Mouse (Mus musculus): Measurements from ENCODE around the gene Mid1. TPM values are rescaled to one million over a fixed set of nuclear protein-coding genes. Genes with fewer than 3 reads are reported as not detected.

Gene Mid1
- 9.6 and 12.0 TPM in 2 replicates for polyA plus RNA-seq (2016; fragmentation: Nextera tagmentation; extraction: Ambion mirVana)

DNA sequence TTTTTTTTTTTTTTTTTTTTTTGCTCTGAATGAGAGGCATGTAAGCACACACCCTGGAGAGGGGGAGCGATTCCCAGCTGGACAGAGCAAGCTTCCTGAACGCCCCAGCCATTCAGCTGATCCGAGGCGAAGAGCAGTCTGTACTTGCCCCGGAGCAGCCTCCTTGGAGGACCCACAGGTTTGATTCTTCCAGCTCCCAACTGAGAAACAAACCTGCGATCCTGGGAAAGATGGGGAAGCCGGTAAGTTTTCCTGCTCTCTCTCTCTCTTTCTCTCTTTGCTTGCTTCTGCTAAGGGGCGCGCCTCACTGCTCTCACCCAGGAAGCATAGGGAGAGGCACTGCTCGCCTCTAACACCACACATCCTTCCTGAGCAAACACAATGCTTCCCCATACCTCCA is at the start of gene Mid1:
Gene Mid1, plus strand, starts transcription at position 69 of the 400 bp plus-strand sequence.
- peak within 1 kb of the TSS; percentile 54 for H3K4me3 ChIP-seq
- H3K36me3 ChIP-seq, result no peaks in the 10 kb centered on the region
- no peaks in the 10 kb centered on the region for H3K27me3 ChIP-seq (ENCODE audit: insufficient read depth, poor library complexity, severe bottlenecking)
- no peaks in the 10 kb centered on the region for H3K9me3 ChIP-seq
- WGBS, result 11% methylated on average over 10 of the region's 10 CpGs
- H3K27ac ChIP-seq, result peak within 1 kb of the TSS; percentile 69
- H3K4me1 ChIP-seq, result no peaks in the 10 kb centered on the region
- DNase-seq (ENCODE audit: low spot score), result peak; percentile 73

DNA sequence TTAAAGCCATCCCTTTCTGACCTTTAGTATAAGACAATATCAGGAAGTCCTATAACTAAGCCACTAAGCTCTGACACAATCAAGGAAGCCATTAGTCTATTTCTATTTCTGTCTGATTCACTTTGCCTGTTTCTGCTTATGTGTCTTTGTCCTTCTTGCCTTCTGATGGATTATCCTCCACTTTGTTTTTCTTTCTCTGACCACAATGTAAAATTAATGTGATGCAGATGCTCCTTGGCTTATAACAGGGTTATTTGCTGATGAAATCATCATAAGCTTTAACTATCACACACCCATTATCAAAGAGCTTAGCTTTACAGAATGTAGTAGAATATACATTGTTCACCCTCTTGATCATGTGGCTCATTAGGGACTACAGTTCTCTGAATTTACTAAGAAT is 11.9 kb upstream of the Mid1 start:
- Histone ChIP-seq H3K4me3 (no peak overlapping the region), H3K36me3 (no peaks in the 10 kb centered on the region), H3K27ac (no peak overlapping the region), H3K4me1 (no peaks in the 10 kb centered on the region), H3K27me3 (ENCODE audit: insufficient read depth, poor library complexity, severe bottlenecking) (no peaks in the 10 kb centered on the region; the same call in 1 of the 2 replicates), H3K9me3 (no peaks in the 10 kb centered on the region)
- DNase-seq (ENCODE audit: low spot score), result no peak

DNA sequence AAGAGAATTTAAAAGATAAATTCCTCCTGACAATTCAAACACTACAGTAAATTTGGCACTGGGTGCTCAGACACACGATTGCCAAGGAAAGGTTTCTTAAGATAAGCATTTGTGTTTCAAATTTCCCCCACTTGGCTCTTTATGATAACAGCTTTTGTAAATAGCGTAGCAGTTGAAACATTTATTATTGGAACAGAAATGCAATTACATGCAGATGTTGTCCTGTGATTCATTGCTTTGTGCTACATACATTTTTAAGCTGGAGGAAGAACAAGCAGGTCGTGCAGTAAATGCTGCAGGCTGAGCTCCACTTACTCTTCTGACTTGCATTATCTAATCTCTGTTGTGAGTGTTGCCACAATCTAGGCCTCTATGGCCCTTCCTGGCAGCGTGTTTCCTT is 8.7 kb upstream of the Mid1 start:
- H3K4me3 ChIP-seq, result no peak overlapping the region
- no peaks in the 10 kb centered on the region; the same call in 1 of the 2 replicates for H3K27me3 ChIP-seq (ENCODE audit: insufficient read depth, poor library complexity, severe bottlenecking)
- WGBS, result 29% methylated on average over 4 of the region's 4 CpGs
- no peaks in the 10 kb centered on the region for H3K4me1 ChIP-seq
- no peaks in the 10 kb centered on the region for H3K36me3 ChIP-seq
- H3K27ac ChIP-seq, result no peak overlapping the region
- DNase-seq (ENCODE audit: low spot score), result no peak
- H3K9me3 ChIP-seq, result no peaks in the 10 kb centered on the region

GRCm38 (mm10) chrX:169685731-169686130 is 732 bp downstream of the Mid1 start:
- WGBS, result 52% methylated on average over 8 of the region's 8 CpGs
- no peaks in the 10 kb centered on the region for H3K27me3 ChIP-seq (ENCODE audit: insufficient read depth, poor library complexity, severe bottlenecking)
- no peaks in the 10 kb centered on the region for H3K36me3 ChIP-seq
- peak overlapping the region; percentile 69 for H3K27ac ChIP-seq
- no peak for DNase-seq (ENCODE audit: low spot score)
- H3K9me3 ChIP-seq, result no peaks in the 10 kb centered on the region
- H3K4me1 ChIP-seq, result no peaks in the 10 kb centered on the region
- H3K4me3 ChIP-seq, result peak overlapping the region; percentile 54

GRCm38 (mm10) chrX:169691217-169691616 is 6.2 kb downstream of the Mid1 start:
- no peak overlapping the region for H3K27ac ChIP-seq
- no peaks in the 10 kb centered on the region for H3K9me3 ChIP-seq
- no peaks in the 10 kb centered on the region for H3K4me1 ChIP-seq
- H3K27me3 ChIP-seq (ENCODE audit: insufficient read depth, poor library complexity, severe bottlenecking), result no peaks in the 10 kb centered on the region
- no peaks in the 10 kb centered on the region for H3K36me3 ChIP-seq
- DNase-seq (ENCODE audit: low spot score), result no peak
- H3K4me3 ChIP-seq, result no peak overlapping the region
- 74% methylated on average over 2 of the region's 2 CpGs for WGBS

DNA sequence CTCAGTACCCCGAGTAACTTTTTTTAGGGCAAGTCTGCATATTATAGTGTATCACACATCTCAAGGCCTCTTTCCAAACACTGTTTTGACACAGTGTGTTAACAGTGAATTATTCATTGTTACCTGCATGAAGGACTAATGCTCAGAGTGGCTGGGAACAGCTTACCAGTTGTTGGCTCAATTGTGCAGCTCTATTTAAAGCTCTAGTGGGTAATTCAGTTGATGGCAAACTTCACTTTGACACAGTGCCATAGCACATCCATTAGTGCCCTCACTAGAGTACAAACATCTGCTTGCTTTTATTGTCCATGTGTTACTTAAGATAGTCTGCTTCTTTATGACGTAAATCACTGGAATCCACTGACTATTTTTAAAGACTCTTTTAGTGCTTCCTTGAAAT is 6.7 kb downstream of the Mid1 start:
- H3K27me3 ChIP-seq (ENCODE audit: insufficient read depth, poor library complexity, severe bottlenecking), result no peaks in the 10 kb centered on the region
- no peak overlapping the region for H3K27ac ChIP-seq
- no peak overlapping the region for H3K4me3 ChIP-seq
- WGBS, result 59% methylated on average over 2 of the region's 2 CpGs
- no peaks in the 10 kb centered on the region for H3K9me3 ChIP-seq
- H3K36me3 ChIP-seq, result no peaks in the 10 kb centered on the region
- no peaks in the 10 kb centered on the region for H3K4me1 ChIP-seq
- DNase-seq (ENCODE audit: low spot score), result no peak

GRCm38 (mm10) chrX:169692225-169692909 is 7.4 kb downstream of the Mid1 start:
- no peaks in the 10 kb centered on the region for H3K27me3 ChIP-seq (ENCODE audit: insufficient read depth, poor library complexity, severe bottlenecking)
- no peaks in the 10 kb centered on the region for H3K9me3 ChIP-seq
- H3K27ac ChIP-seq, result no peak overlapping the region
- H3K36me3 ChIP-seq, result no peaks in the 10 kb centered on the region
- no peak for DNase-seq (ENCODE audit: low spot score)
- H3K4me3 ChIP-seq, result no peak overlapping the region
- no peaks in the 10 kb centered on the region for H3K4me1 ChIP-seq
- 48% methylated on average over 6 of the region's 6 CpGs for WGBS

DNA sequence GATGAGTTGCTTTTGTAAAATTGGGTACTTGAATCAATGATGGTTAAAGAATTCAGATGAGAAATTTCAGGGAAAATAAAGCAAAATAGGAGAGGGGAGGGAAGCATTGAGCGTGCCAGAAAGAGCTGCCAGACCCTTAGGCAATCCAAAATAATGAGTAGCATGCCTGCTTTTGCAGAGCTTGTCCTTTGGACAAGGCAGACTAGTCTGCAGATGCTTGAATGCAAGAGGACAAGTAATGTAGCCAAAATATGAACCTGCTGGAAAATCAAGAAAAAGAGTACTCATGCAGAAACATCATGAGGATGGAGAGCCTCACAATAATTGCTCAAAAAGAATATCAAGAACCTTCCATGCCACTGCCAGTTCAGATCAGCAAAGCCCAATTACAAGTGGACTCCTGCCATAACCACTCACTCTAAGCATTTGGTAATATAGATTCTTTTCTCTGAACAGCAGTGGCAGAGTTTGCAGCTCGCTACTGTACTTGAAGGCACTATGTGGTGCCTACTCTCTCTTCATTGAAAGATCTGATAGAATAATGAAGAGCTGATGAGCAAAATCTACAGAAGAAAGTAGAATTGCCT is 19.1 kb downstream of the Mid1 start:
- Histone ChIP-seq H3K9me3 (no peaks in the 10 kb centered on the region), H3K4me3 (no peak overlapping the region), H3K36me3 (no peaks in the 10 kb centered on the region), H3K27ac (no peak overlapping the region), H3K27me3 (ENCODE audit: insufficient read depth, poor library complexity, severe bottlenecking) (peaks cover 11% of the 10 kb centered on the region; the same call in 1 of the 2 replicates), H3K4me1 (no peaks in the 10 kb centered on the region)
- WGBS, result 89% methylated on average over 2 of the region's 2 CpGs
- DNase-seq (ENCODE audit: low spot score), result no peak

GRCm38 (mm10) chrX:169723511-169723910 is 38.5 kb downstream of the Mid1 start:
- peaks cover 7% of the 10 kb centered on the region; the same call in 1 of the 2 replicates for H3K27me3 ChIP-seq (ENCODE audit: insufficient read depth, poor library complexity, severe bottlenecking)
- 78% methylated on average over 1 of the region's 1 CpGs for WGBS

DNA sequence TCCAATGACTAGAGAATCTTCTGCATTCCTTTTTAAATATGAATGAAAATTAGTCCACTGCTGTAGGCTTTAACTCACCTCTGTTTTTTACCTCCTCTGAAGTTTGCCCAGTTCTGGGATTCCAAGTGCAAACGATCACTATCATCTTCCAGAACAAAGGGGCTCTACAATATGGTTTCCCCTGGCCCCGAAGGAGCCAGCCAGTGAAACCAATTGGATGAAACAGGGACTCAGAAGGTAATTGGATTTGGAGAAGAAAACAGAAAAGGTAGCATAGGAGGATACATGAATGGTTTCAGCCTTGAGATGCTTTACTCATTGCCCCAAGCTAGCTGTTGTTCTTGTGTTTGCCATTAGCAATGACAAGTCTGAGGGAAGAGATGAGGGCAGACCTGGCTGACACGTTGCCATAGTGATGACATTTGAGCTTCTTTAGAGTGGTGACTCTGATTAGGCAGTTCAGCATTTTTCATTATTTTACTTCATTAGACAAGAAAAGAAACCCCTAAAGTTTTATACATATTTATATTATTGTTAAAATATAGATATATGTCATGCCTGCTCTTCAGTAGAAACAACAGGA is 50.5 kb downstream of the Mid1 start:
- H3K4me3 ChIP-seq, result no peak overlapping the region
- no peaks in the 10 kb centered on the region for H3K9me3 ChIP-seq
- H3K27me3 ChIP-seq (ENCODE audit: insufficient read depth, poor library complexity, severe bottlenecking), result no peaks in the 10 kb centered on the region
- WGBS, result 68% methylated on average over 3 of the region's 3 CpGs
- DNase-seq (ENCODE audit: low spot score), result no peak
- H3K4me1 ChIP-seq, result no peaks in the 10 kb centered on the region
- H3K27ac ChIP-seq, result no peak overlapping the region
- H3K36me3 ChIP-seq, result no peaks in the 10 kb centered on the region

More at GRCm38 (mm10) chrX:169723511-169723910, 38.5 kb downstream of the Mid1 start:
- H3K9me3 ChIP-seq, result no peaks in the 10 kb centered on the region
- H3K4me3 ChIP-seq, result no peak overlapping the region
- no peaks in the 10 kb centered on the region for H3K4me1 ChIP-seq
- no peak for DNase-seq (ENCODE audit: low spot score)
- H3K27ac ChIP-seq, result no peak overlapping the region
- H3K36me3 ChIP-seq, result no peaks in the 10 kb centered on the region

- DNase-seq (ENCODE audit: low spot score), result no peak
- no peaks in the 10 kb centered on the region for H3K36me3 ChIP-seq
- WGBS, result 68% methylated on average over 3 of the region's 3 CpGs
- H3K27ac ChIP-seq, result no peak overlapping the region
- H3K9me3 ChIP-seq, result no peaks in the 10 kb centered on the region
- no peak overlapping the region for H3K4me3 ChIP-seq
- no peaks in the 10 kb centered on the region for H3K4me1 ChIP-seq
- no peaks in the 10 kb centered on the region for H3K27me3 ChIP-seq (ENCODE audit: insufficient read depth, poor library complexity, severe bottlenecking)
Measured at GRCm38 (mm10) chrX:169758001-169758400, 73.0 kb downstream of the Mid1 start.

GRCm38 (mm10) chrX:169779535-169779934 is 94.5 kb downstream of the Mid1 start, which contains the start of gene 4933400A11Rik:
Gene 4933400A11Rik (minus strand): TSS chrX:169779635.
- Histone ChIP-seq H3K27ac (no peak within 1 kb of the TSS), H3K4me3 (no peak within 1 kb of the TSS), H3K36me3 (no peaks in the 10 kb centered on the region), H3K27me3 (ENCODE audit: insufficient read depth, poor library complexity, severe bottlenecking) (peaks cover under 1% of the 10 kb centered on the region; the same call in 1 of the 2 replicates), H3K9me3 (no peaks in the 10 kb centered on the region), H3K4me1 (no peaks in the 10 kb centered on the region)
- no peak for DNase-seq (ENCODE audit: low spot score)
- 84% methylated on average over 3 of the region's 3 CpGs for WGBS

DNA sequence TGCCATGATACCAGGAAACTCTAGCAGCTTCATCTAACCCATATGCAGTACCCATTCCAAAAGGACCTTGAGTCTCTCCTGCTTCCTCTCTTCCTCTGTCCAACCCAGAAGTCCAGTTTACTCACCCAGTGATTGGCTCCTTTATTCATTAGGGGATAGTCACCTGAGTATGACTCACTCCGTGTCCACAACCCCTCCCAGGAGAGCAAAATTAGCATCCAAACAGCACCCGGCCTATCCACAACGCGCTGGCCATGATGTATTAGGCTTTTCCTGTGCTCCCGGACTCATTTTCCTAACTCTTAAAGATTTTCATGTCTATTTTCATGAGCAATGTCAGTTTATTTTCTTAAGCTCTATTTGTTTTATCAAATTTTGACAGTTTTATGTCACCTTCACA is 104.7 kb downstream of the Mid1 start:
- WGBS, result 78% methylated on average over 5 of the region's 5 CpGs
- Histone ChIP-seq H3K4me3 (no peak overlapping the region), H3K4me1 (no peaks in the 10 kb centered on the region)

More for the DNA sequence above, 104.7 kb downstream of the Mid1 start:
- Histone ChIP-seq H3K36me3 (no peaks in the 10 kb centered on the region), H3K27ac (no peak overlapping the region), H3K9me3 (no peaks in the 10 kb centered on the region), H3K27me3 (ENCODE audit: insufficient read depth, poor library complexity, severe bottlenecking) (no peaks in the 10 kb centered on the region)
- no peak for DNase-seq (ENCODE audit: low spot score)

Measured in heart, embryonic 10.5 days (tissue).